Mouse (Mus musculus): ENCODE data around the gene Fanca.
A peak's percentile ranks its signal among the peaks of the same experiment; 100 is the strongest.

Fanca gene

GRCm38 (mm10) chr8:123318467-123318911 is at the start of gene Fanca:
Gene Fanca, minus strand, starts transcription at chr8:123318576.
- DNase-seq, result peak; percentile 96

GRCm38 (mm10) chr8:123361082-123361739 is 42.8 kb upstream of the Fanca start:
- peak; percentile 75 for DNase-seq

- no peak for DNase-seq
Observed at GRCm38 (mm10) chr8:123353216-123353615, 34.8 kb upstream of the Fanca start.

- DNase-seq, result no peak
Observed at GRCm38 (mm10) chr8:123352786-123353185, 34.4 kb upstream of the Fanca start.

- DNase-seq, result no peak
Observed at GRCm38 (mm10) chr8:123352118-123352517, 33.7 kb upstream of the Fanca start.

GRCm38 (mm10) chr8:123349073-123349472 is 30.7 kb upstream of the Fanca start:
- no peak for DNase-seq

GRCm38 (mm10) chr8:123348237-123348843 is 30.0 kb upstream of the Fanca start:
- DNase-seq, result no peak

GRCm38 (mm10) chr8:123347293-123347692 is 28.9 kb upstream of the Fanca start:
- no peak for DNase-seq

GRCm38 (mm10) chr8:123345856-123346255 is 27.5 kb upstream of the Fanca start:
- DNase-seq, result no peak

GRCm38 (mm10) chr8:123345135-123345534 is 26.8 kb upstream of the Fanca start:
- DNase-seq, result no peak

- DNase-seq, result no peak
Observed at GRCm38 (mm10) chr8:123343422-123343821, 25.0 kb upstream of the Fanca start.

- DNase-seq, result no peak
Observed at GRCm38 (mm10) chr8:123342911-123343310, 24.5 kb upstream of the Fanca start.

- no peak for DNase-seq
Observed at GRCm38 (mm10) chr8:123342253-123342652, 23.9 kb upstream of the Fanca start.

- DNase-seq, result no peak
Observed at GRCm38 (mm10) chr8:123341040-123342015, 23.0 kb upstream of the Fanca start.

- DNase-seq, result no peak
Observed at GRCm38 (mm10) chr8:123340071-123340470, 21.7 kb upstream of the Fanca start.

GRCm38 (mm10) chr8:123337475-123337874 is 19.1 kb upstream of the Fanca start:
- no peak for DNase-seq

GRCm38 (mm10) chr8:123334467-123334866 is 16.1 kb upstream of the Fanca start:
- no peak for DNase-seq

- no peak for DNase-seq
Observed at GRCm38 (mm10) chr8:123333864-123334263, 15.5 kb upstream of the Fanca start.

GRCm38 (mm10) chr8:123333091-123333587 is 14.8 kb upstream of the Fanca start:
- no peak for DNase-seq

- DNase-seq, result peak; percentile 89
Observed at GRCm38 (mm10) chr8:123332262-123333090, 14.1 kb upstream of the Fanca start, which contains the start of gene Spire2. Gene Spire2, plus strand, starts transcription at chr8:123332713.

GRCm38 (mm10) chr8:123331810-123332209 is 13.4 kb upstream of the Fanca start:
- DNase-seq, result no peak

- DNase-seq, result no peak
Observed at GRCm38 (mm10) chr8:123331301-123331700, 12.9 kb upstream of the Fanca start.
